Mouse (Mus musculus) cortical plate, adult 2 months (tissue): Measurements from ENCODE around the gene Hyal3. TPM values are rescaled to one million over a fixed set of nuclear protein-coding genes. Genes with fewer than 3 reads are reported as not detected.

ENCODE experiments used
- H3K27ac ChIP-seq: fragments of 200-500 bp; 2 replicates; pipeline ENCODE4 v1.5.1; 2012; ENCODE audit warnings: low read length, control low read depth, inconsistent platforms; ENCODE audit not compliant: insufficient read depth
- H3K4me1 ChIP-seq: fragments of 200-500 bp; 2 replicates; pipeline ENCODE4 v1.6.1; 2011; ENCODE audit warnings: low read length; ENCODE audit not compliant: control insufficient read depth, insufficient read depth
- H3K4me3 ChIP-seq: fragments of 200-500 bp; 2 replicates; pipeline ENCODE4 v1.5.1; 2011; ENCODE audit warnings: mild to moderate bottlenecking, low read length, control low read depth; ENCODE audit not compliant: insufficient read depth
- CTCF ChIP-seq: fragments of 200-500 bp; IDR thresholded peaks from 2 replicates; pipeline ENCODE4 v1.5.1; 2011; ENCODE audit warnings: mild to moderate bottlenecking, control low read depth, low read length; ENCODE audit not compliant: insufficient read depth; ENCODE audit errors: extremely low read depth
- POLR2A ChIP-seq: fragments of 200-500 bp; IDR thresholded peaks from 2 replicates; pipeline ENCODE4 v1.6.1; 2011; ENCODE audit warnings: mild to moderate bottlenecking, low read length, control low read depth; ENCODE audit not compliant: insufficient read depth; ENCODE audit errors: extremely low read depth
- polyA plus RNA-seq: library from polyadenylated mRNA; depleted of rRNA; stranded (reverse); fragments of >200 nt; gene quantifications from 2 replicates; pipeline ENCODE4 v1.2.3, GENCODE M21; 2012; rRNA removed

Hyal3 gene
- polyA plus RNA-seq, 1 experiment: 0.48 TPM

DNA sequence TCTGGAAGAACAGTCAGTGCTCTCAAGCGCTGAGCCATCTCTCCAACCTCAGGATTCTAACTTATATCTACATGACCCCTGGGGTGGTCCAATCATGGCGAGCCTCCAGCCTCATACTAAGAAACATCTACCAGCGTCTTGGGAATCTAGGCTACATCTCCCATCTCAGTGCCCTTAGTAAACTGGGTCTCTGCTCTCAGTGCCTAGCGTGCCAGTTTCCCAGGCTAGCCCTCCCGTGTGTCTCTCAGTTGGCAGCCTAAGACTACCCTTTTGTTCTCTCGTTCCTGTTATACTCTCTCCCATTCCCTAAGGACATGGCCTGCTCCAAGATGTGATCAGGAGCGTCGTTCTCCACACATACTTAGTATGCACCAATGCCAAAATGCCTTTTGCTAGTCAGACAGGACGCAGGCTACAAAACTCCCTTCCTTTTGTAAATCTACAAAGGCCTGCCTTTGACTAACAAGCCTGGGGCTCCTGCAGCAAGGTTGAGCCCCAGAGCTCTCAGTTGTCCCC is 50.8 kb downstream of the Hyal3 start:
- 0 out of 2 replicates have a peak overlapping the region, but pooled peaks have one; percentile 6 for H3K27ac ChIP-seq
- no peak overlapping the region for H3K4me3 ChIP-seq
- H3K4me1 ChIP-seq: peaks cover 13% of the 10 kb centered on the region
- no peak for TF ChIP-seq CTCF
- TF ChIP-seq POLR2A: no peak

DNA sequence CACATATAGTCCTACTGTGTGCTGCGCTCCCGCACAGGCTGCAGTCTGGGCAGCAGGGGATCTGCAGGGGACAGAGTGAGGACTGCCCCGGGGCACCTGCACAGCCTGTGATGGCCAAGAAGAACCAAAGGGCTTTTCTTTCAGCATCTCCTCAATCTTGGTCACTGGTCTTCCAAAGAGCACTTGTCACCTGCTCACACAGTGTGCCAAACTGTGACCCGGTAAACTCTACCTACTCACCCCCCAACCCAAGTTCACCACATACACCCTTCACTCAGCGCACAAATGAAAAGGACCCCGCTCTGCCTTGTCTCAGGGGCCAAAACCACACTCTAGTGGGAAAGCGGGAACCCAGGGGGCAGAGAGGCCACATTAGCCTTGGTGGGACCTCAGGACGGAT is 51.2 kb downstream of the Hyal3 start:
- Histone ChIP-seq H3K4me1 (peaks cover 11% of the 10 kb centered on the region), H3K4me3 (no peak overlapping the region), H3K27ac (0 out of 2 replicates have a peak overlapping the region, but pooled peaks have one; percentile 6)
- no peak for TF ChIP-seq POLR2A
- no peak for TF ChIP-seq CTCF

DNA sequence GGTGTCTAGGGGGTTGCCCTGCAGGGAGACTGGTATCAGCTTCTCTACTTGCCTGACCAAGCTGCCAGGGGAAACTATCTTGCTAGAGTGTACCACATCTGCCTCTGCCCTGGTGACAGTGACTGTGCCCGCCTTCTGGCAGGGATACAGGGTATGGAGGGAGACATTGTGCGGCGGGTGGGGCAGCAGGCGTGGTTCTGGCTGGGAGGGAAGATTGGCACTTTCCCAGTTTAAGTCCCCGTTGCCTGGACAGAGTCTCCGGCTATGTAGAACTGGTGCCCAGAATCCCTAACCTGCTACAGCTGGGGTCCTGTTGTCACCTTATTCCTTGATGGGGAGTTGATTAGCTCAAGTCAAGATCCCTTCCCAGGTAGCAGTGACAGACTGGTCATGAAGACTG is 51.9 kb downstream of the Hyal3 start:
- H3K27ac ChIP-seq: peak overlapping the region; percentile 85
- TF ChIP-seq CTCF: no peak
- TF ChIP-seq POLR2A: no peak
- H3K4me1 ChIP-seq: peaks cover 11% of the 10 kb centered on the region
- H3K4me3 ChIP-seq: peak overlapping the region; percentile 62

DNA sequence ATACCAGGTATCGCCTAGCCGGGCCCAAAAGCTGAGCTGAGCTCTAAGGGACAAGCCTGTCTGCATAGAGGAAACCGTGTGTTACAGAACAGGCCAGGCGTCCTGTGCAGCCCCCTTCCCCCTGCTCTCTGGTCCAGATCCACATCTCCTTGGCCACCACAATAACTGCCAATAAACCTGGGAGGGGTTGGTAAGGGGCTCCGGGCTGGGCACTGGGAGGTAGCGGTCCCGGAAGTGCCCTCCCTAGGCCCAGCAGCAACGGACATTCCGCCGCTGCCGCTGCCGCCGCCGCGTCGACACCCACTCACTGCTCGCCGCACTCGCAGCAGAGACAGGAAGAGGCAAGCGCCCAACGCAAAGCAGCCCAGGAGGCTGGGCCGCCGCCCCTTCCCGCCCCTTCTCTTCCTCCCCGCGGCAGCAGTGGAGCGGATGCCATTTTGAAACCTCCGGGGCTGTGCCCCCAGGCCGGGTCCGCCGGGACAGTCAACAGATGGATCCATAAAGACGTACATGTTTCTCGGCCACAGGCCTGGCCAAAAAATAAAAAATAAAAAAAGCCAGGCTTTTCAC is 52.6 kb downstream of the Hyal3 start:
- Histone ChIP-seq H3K4me1 (peaks cover 6% of the 10 kb centered on the region), H3K4me3 (peak overlapping the region; percentile 62), H3K27ac (peak overlapping the region; percentile 85)
- TF ChIP-seq CTCF: no peak
- TF ChIP-seq POLR2A: peak; percentile 63; the same call in 1 of the 2 replicates

DNA sequence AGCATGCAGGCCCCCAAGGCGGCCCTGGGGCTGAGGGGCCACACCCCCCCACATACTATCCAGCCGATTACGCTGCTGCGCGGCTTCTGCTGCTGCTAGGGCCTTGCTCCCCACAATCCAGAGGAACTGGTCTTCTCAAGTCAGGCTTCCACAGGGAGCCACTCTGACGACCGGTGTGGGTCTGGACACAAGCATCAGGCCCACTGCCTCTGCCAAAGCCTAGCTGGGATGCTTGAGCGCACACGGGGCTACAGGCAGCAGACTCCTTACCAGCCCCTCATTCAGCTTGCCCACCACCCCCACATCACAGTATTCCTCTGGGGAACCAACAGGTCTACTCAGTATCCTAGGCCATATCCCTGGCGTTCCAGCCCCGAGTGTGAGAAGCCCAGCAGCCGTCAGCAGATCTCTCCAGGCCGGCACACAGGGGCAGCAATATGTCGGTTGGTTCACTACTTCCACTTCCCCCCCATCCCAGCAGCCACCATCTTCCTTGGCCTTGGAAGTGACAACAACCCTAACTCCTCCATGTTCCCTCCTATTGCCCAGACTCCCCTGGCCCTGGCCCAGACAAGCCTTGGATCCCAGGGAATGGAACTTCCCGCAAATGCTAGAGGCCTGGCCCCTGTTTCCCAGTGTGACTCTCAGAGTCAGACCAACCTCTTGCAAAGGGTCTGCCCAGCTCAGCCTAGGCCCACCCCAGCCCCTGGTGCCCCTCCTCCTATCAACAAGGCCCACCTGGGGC is 53.2 kb downstream of the Hyal3 start:
- peak overlapping the region; percentile 62 for H3K4me3 ChIP-seq
- TF ChIP-seq CTCF (no peak), POLR2A (no peak)
- peaks cover 6% of the 10 kb centered on the region for H3K4me1 ChIP-seq
- H3K27ac ChIP-seq: peak overlapping the region; percentile 85

DNA sequence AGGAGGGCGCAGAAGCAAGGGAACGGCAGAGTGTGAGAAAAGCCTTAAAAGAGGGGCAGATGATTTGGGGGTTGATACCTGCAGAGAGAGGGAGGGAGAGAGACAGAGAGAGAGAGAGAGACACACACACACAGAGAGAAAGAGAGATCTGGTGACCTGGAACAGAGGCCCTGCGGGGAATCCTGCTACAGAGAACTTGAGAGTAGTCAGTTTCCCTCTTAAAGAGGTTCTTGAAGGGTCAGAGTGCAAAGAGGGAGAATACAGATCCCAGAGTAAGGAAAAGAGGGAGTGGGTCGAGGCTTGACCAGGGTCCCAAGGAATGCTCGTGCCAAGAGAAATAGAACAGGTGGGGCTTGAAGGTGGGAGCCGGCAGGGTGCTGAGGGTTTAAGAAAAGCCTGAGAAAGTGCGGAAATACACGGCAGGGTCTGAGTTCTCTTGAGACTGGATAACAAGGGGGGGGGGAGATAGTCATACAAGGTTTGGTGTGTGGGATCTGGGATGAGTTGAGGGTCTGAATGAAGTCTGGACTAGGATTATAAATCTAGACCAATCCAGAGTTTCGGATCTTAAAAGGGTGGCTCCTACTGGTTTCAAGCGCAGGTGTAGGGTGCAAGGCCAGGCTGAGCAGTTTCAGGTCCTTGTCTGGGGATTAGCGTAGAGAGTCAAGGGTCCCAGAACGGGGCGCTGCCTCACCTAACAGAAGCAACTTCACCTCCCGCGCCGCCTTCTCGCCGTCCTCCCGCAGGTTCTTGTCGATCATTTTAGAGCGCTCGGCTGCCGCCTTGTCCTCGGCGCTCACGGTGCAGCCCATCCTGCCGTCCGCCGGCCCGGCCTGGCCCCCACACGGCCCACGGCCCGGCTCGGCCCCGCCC is 54.0 kb downstream of the Hyal3 start:
- TF ChIP-seq POLR2A: no peak
- TF ChIP-seq CTCF: no peak
- Histone ChIP-seq H3K27ac (peak overlapping the region; percentile 48), H3K4me3 (peak overlapping the region; percentile 62), H3K4me1 (peaks cover 4% of the 10 kb centered on the region)

DNA sequence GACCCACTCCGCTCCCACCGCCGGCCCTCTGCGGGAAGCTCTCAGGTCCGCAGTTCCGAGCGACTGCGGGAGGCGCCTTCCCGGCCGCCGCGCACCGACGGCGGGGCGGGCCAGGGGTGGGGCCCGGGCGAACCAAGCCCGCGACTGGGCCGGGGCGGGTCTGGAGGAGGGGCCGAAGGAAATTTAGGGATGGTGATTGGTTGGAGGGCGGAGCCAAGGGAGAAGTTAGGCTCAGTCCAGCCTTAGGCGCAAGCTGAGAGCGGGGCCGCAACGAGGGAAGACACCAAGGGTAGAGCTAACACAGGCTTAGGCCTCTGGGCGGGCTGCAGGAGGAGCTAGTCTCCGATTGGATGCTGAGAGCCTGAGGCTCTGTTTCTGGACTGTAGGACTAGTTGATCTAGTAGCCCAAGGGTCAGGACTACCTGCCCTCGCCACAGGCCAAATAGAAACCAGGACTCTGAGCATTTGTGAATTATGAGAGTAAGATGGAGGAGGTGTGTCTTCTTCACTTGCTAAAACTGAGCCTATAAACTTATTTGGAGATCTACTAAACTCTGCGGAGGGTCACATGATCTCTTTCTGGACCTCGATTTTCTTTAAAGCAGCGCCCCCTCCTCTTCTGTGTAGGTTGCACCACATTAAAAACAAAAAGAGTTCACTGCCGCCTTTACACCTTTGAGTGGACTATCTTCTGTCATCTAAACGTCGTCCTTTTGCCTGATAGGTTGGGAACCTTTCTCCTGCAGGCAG is 54.8 kb downstream of the Hyal3 start, which contains the start of gene Gnai2:
Gene Gnai2 (minus strand): TSS at position 89 of the 750 bp plus-strand sequence.
- peak within 1 kb of the TSS; percentile 62 for H3K4me3 ChIP-seq
- H3K4me1 ChIP-seq: peaks cover 4% of the 10 kb centered on the region
- TF ChIP-seq CTCF: no peak
- TF ChIP-seq POLR2A: peak; percentile 93
- peak within 1 kb of the TSS; percentile 48 for H3K27ac ChIP-seq

Other genes starting within 250 kb of the Hyal3 start
- gene Hemk1, start 242.5 kb upstream of the Hyal3 start, polyA plus RNA-seq: 33.0 and 33.7 TPM in 2 replicates
- 5.1 and 5.2 TPM in 2 replicates for gene 6430571L13Rik, start 240.2 kb upstream of the Hyal3 start, polyA plus RNA-seq
- 29.2 and 32.9 TPM in 2 replicates for gene Cacna2d2, start 181.2 kb upstream of the Hyal3 start, polyA plus RNA-seq
- 35.4 and 36.5 TPM in 2 replicates for gene Tmem115, start 46.9 kb upstream of the Hyal3 start, polyA plus RNA-seq
- gene Cyb561d2, start 38.6 kb upstream of the Hyal3 start, polyA plus RNA-seq: 29.5 and 31.3 TPM in 2 replicates
- 66.7 and 67.2 TPM in 2 replicates for gene Nprl2, start 38.6 kb upstream of the Hyal3 start, polyA plus RNA-seq
- 6.0 and 6.7 TPM in 2 replicates for gene Zmynd10, start 33.5 kb upstream of the Hyal3 start, polyA plus RNA-seq
- 24.4 and 24.5 TPM in 2 replicates for gene Rassf1, start 29.3 kb upstream of the Hyal3 start, polyA plus RNA-seq
- gene Tusc2, start 17.6 kb upstream of the Hyal3 start, polyA plus RNA-seq: 139 and 143 TPM in 2 replicates
- 9.7 and 10.3 TPM in 2 replicates for gene Hyal2, start 12.9 kb upstream of the Hyal3 start, polyA plus RNA-seq
- 5.0 and 5.7 TPM in 2 replicates for gene Hyal1, start 3.9 kb upstream of the Hyal3 start, polyA plus RNA-seq
- 13.8 and 13.9 TPM in 2 replicates for gene Naa80, start 1.9 kb upstream of the Hyal3 start, polyA plus RNA-seq
- gene Ifrd2, start 6.8 kb downstream of the Hyal3 start, polyA plus RNA-seq: 16.3 and 18.6 TPM in 2 replicates
- 2.4 and 4.3 TPM in 2 replicates for gene Sema3b, start 28.4 kb downstream of the Hyal3 start, polyA plus RNA-seq
- 283 and 286 TPM in 2 replicates for gene Gnai2, start 54.5 kb downstream of the Hyal3 start, polyA plus RNA-seq
- gene Slc38a3, start 88.7 kb downstream of the Hyal3 start, polyA plus RNA-seq: 134 and 156 TPM in 2 replicates
- 0.40 and 0.42 TPM in 2 replicates for gene Gnat1, start 98.9 kb downstream of the Hyal3 start, polyA plus RNA-seq
- gene Sema3f, start 129.7 kb downstream of the Hyal3 start, polyA plus RNA-seq: 29.1 and 30.1 TPM in 2 replicates
- 138 and 156 TPM in 2 replicates for gene Rbm5, start 190.2 kb downstream of the Hyal3 start, polyA plus RNA-seq